Mouse (Mus musculus): ENCODE data around the gene Rab11fip3. TPM values are rescaled to one million over a fixed set of nuclear protein-coding genes. Genes with fewer than 3 reads are reported as not detected.
A peak's percentile ranks its signal among the peaks of the same experiment; 100 is the strongest.
"Not testable (repeated sequence)": the region's sequence is repeated elsewhere in the genome, so short reads cannot be mapped to it uniquely, and the experiment has no call there.

The Rab11fip3 gene
- polyA plus RNA-seq, 1 experiment from 2014 or later, result 13.0 TPM

GRCm38 (mm10) chr17:26046253-26046997 is 22.9 kb downstream of the Rab11fip3 start:
- H3K4me2 ChIP-seq (ENCODE audit: low read depth, low read length), result no peak overlapping the region
- no peaks in the 10 kb centered on the region for H3K36me3 ChIP-seq (ENCODE audit: control insufficient read depth, insufficient read depth, low read length)
- no peak overlapping the region for H3K4me3 ChIP-seq (ENCODE audit: low read length)
- H3K9ac ChIP-seq (ENCODE audit: low read depth, low read length), result no peak overlapping the region
- no peaks in the 10 kb centered on the region for H3K27me3 ChIP-seq (replicated peaks; ENCODE audit: control insufficient read depth, insufficient read depth, low read length)
- no peaks in the 10 kb centered on the region for H3K9me3 ChIP-seq (ENCODE audit: control insufficient read depth, low read length)
- no peak for ATAC-seq
- 46% methylated on average over 10 of the region's 10 CpGs for WGBS
- H3K27ac ChIP-seq (ENCODE audit: low read length), result no peak overlapping the region
- 0 out of 2 replicates have a peak, but pooled peaks cover 2% of the 10 kb centered on the region for H3K4me1 ChIP-seq (ENCODE audit: control insufficient read depth, insufficient read depth, low read length)

- H3K27ac ChIP-seq (ENCODE audit: low read length), result no peak overlapping the region
- ATAC-seq, result no peak
- no peak overlapping the region for H3K4me3 ChIP-seq (ENCODE audit: low read length)
- 0 out of 2 replicates have a peak, but pooled peaks cover 2% of the 10 kb centered on the region for H3K4me1 ChIP-seq (ENCODE audit: control insufficient read depth, insufficient read depth, low read length)
- H3K27me3 ChIP-seq (replicated peaks; ENCODE audit: control insufficient read depth, insufficient read depth, low read length), result no peaks in the 10 kb centered on the region
- 62% methylated on average over 4 of the region's 4 CpGs for WGBS
- no peak overlapping the region for H3K9ac ChIP-seq (ENCODE audit: low read depth, low read length)
- H3K9me3 ChIP-seq (ENCODE audit: control insufficient read depth, low read length), result no peaks in the 10 kb centered on the region
- H3K36me3 ChIP-seq (ENCODE audit: control insufficient read depth, insufficient read depth, low read length), result no peaks in the 10 kb centered on the region
- no peak overlapping the region for H3K4me2 ChIP-seq (ENCODE audit: low read depth, low read length)
These were observed 24.1 kb downstream of the Rab11fip3 start for GRCm38 (mm10) chr17:26045285-26045684.

GRCm38 (mm10) chr17:26043249-26043636 is 26.1 kb downstream of the Rab11fip3 start:
- Histone ChIP-seq H3K4me3 (ENCODE audit: low read length) (no peak overlapping the region), H3K4me2 (ENCODE audit: low read depth, low read length) (no peak overlapping the region), H3K27ac (ENCODE audit: low read length) (0 out of 2 replicates have a peak overlapping the region, but pooled peaks have one; percentile 1), H3K9ac (ENCODE audit: low read depth, low read length) (no peak overlapping the region), H3K9me3 (ENCODE audit: control insufficient read depth, low read length) (no peaks in the 10 kb centered on the region), H3K36me3 (ENCODE audit: control insufficient read depth, insufficient read depth, low read length) (no peaks in the 10 kb centered on the region), H3K27me3 (replicated peaks; ENCODE audit: control insufficient read depth, insufficient read depth, low read length) (no peaks in the 10 kb centered on the region), H3K4me1 (ENCODE audit: control insufficient read depth, insufficient read depth, low read length) (0 out of 2 replicates have a peak, but pooled peaks cover 2% of the 10 kb centered on the region)
- WGBS, result 53% methylated on average over 5 of the region's 5 CpGs
- ATAC-seq, result no peak

GRCm38 (mm10) chr17:26042599-26043248 is 26.6 kb downstream of the Rab11fip3 start:
- Histone ChIP-seq H3K9me3 (ENCODE audit: control insufficient read depth, low read length) (no peaks in the 10 kb centered on the region), H3K4me2 (ENCODE audit: low read depth, low read length) (no peak overlapping the region), H3K4me3 (ENCODE audit: low read length) (no peak overlapping the region), H3K9ac (ENCODE audit: low read depth, low read length) (no peak overlapping the region), H3K27me3 (replicated peaks; ENCODE audit: control insufficient read depth, insufficient read depth, low read length) (no peaks in the 10 kb centered on the region), H3K4me1 (ENCODE audit: control insufficient read depth, insufficient read depth, low read length) (0 out of 2 replicates have a peak, but pooled peaks cover 2% of the 10 kb centered on the region), H3K27ac (ENCODE audit: low read length) (0 out of 2 replicates have a peak overlapping the region, but pooled peaks have one; percentile 1), H3K36me3 (ENCODE audit: control insufficient read depth, insufficient read depth, low read length) (no peaks in the 10 kb centered on the region)
- 83% methylated on average over 13 of the region's 13 CpGs for WGBS
- no peak for ATAC-seq

- no peaks in the 10 kb centered on the region for H3K9me3 ChIP-seq (ENCODE audit: control insufficient read depth, low read length)
- H3K4me1 ChIP-seq (ENCODE audit: control insufficient read depth, insufficient read depth, low read length), result no peaks in the 10 kb centered on the region
- no peak overlapping the region; the same call in 1 of the 2 replicates for H3K9ac ChIP-seq (ENCODE audit: low read depth, low read length)
- no peaks in the 10 kb centered on the region for H3K36me3 ChIP-seq (ENCODE audit: control insufficient read depth, insufficient read depth, low read length)
- ATAC-seq, result peak; percentile 65
- H3K4me3 ChIP-seq (ENCODE audit: low read length), result no peak overlapping the region
- H3K27ac ChIP-seq (ENCODE audit: low read length), result no peak overlapping the region
- WGBS, result 40% methylated on average over 9 of the region's 9 CpGs
- no peak overlapping the region for H3K4me2 ChIP-seq (ENCODE audit: low read depth, low read length)
- no peaks in the 10 kb centered on the region for H3K27me3 ChIP-seq (replicated peaks; ENCODE audit: control insufficient read depth, insufficient read depth, low read length)
These were observed 28.1 kb downstream of the Rab11fip3 start for GRCm38 (mm10) chr17:26041111-26041802.

- H3K4me2 ChIP-seq (ENCODE audit: low read depth, low read length); H3K4me3 ChIP-seq (ENCODE audit: low read length); H3K27me3 ChIP-seq (replicated peaks; ENCODE audit: control insufficient read depth, insufficient read depth, low read length); ATAC-seq; H3K9ac ChIP-seq (ENCODE audit: low read depth, low read length); H3K9me3 ChIP-seq (ENCODE audit: control insufficient read depth, low read length); H3K36me3 ChIP-seq (ENCODE audit: control insufficient read depth, insufficient read depth, low read length); H3K27ac ChIP-seq (ENCODE audit: low read length); H3K4me1 ChIP-seq (ENCODE audit: control insufficient read depth, insufficient read depth, low read length): not testable (repeated sequence)
- WGBS, result 85% methylated on average over 8 of the region's 8 CpGs
These were observed 28.6 kb downstream of the Rab11fip3 start for GRCm38 (mm10) chr17:26040711-26041110.

- no peak overlapping the region for H3K9ac ChIP-seq (ENCODE audit: low read depth, low read length)
- H3K27ac ChIP-seq (ENCODE audit: low read length), result no peak overlapping the region
- WGBS, result 79% methylated on average over 6 of the region's 6 CpGs
- H3K4me1 ChIP-seq (ENCODE audit: control insufficient read depth, insufficient read depth, low read length), result no peaks in the 10 kb centered on the region
- H3K4me2 ChIP-seq (ENCODE audit: low read depth, low read length), result no peak overlapping the region
- no peak for ATAC-seq
- H3K36me3 ChIP-seq (ENCODE audit: control insufficient read depth, insufficient read depth, low read length), result no peaks in the 10 kb centered on the region
- H3K27me3 ChIP-seq (replicated peaks; ENCODE audit: control insufficient read depth, insufficient read depth, low read length), result no peaks in the 10 kb centered on the region
- no peak overlapping the region for H3K4me3 ChIP-seq (ENCODE audit: low read length)
- no peaks in the 10 kb centered on the region for H3K9me3 ChIP-seq (ENCODE audit: control insufficient read depth, low read length)
These were observed 37.3 kb downstream of the Rab11fip3 start for GRCm38 (mm10) chr17:26032037-26032436.

GRCm38 (mm10) chr17:26031583-26031982 is 37.8 kb downstream of the Rab11fip3 start:
- Histone ChIP-seq H3K9me3 (ENCODE audit: control insufficient read depth, low read length) (no peaks in the 10 kb centered on the region), H3K4me2 (ENCODE audit: low read depth, low read length) (no peak overlapping the region), H3K4me3 (ENCODE audit: low read length) (no peak overlapping the region), H3K36me3 (ENCODE audit: control insufficient read depth, insufficient read depth, low read length) (no peaks in the 10 kb centered on the region), H3K27ac (ENCODE audit: low read length) (no peak overlapping the region), H3K9ac (ENCODE audit: low read depth, low read length) (no peak overlapping the region), H3K27me3 (replicated peaks; ENCODE audit: control insufficient read depth, insufficient read depth, low read length) (no peaks in the 10 kb centered on the region), H3K4me1 (ENCODE audit: control insufficient read depth, insufficient read depth, low read length) (no peaks in the 10 kb centered on the region)
- 95% methylated on average over 5 of the region's 5 CpGs for WGBS
- ATAC-seq, result no peak

GRCm38 (mm10) chr17:26028261-26028660 is 41.1 kb downstream of the Rab11fip3 start:
- 88% methylated on average over 4 of the region's 4 CpGs for WGBS
- Histone ChIP-seq H3K9me3 (ENCODE audit: control insufficient read depth, low read length) (no peaks in the 10 kb centered on the region), H3K9ac (ENCODE audit: low read depth, low read length) (no peak overlapping the region), H3K27me3 (replicated peaks; ENCODE audit: control insufficient read depth, insufficient read depth, low read length) (no peaks in the 10 kb centered on the region), H3K4me3 (ENCODE audit: low read length) (no peak overlapping the region), H3K4me1 (ENCODE audit: control insufficient read depth, insufficient read depth, low read length) (no peaks in the 10 kb centered on the region), H3K36me3 (ENCODE audit: control insufficient read depth, insufficient read depth, low read length) (no peaks in the 10 kb centered on the region), H3K4me2 (ENCODE audit: low read depth, low read length) (no peak overlapping the region), H3K27ac (ENCODE audit: low read length) (no peak overlapping the region)
- no peak for ATAC-seq

All from intestine, embryonic 16.5 days (tissue).